Mouse (Mus musculus): ENCODE data around the gene Rnf168. TPM values are rescaled to one million over a fixed set of nuclear protein-coding genes. Genes with fewer than 3 reads are reported as not detected.

The Rnf168 gene
- total RNA-seq, 1 experiment = 21.3 TPM

DNA sequence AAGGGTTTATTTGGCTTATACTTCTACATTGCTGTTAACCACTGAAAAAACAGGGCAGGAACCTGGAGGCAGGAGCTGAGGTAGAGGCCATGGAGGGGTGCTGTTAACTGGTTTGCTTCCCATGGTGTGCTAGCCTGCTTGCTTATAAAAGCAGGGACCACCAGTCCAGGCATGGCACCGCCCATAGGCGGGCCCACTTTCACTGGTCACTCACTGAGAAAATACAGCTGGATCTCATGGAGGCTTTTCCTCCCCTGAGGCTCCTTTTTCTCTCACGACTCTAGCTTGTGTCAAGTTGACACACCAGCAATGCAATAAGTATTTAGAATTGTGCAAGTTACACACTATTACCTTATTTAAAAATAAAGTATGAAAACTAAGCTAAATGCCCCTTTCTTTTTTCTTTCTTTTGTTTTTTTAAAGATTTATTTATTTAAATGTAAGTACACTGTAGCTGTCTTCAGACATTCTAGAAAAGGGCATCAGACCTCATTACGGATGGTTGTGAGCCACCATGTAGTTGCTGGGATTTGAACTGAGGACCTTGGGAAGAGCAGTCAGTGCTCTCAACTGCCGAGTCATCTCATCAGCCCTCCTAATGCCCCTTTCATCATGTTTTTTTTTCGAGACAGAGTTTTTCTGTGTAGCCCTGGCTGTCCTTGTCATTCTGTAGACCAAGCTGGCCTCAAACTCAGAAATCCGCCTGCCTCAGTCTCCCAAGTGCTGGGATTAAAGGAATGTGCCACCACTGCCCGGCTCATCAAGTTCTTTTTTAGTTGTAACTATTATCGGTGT lies 53.8 kb downstream of the Rnf168 start:
- H3K4me3 ChIP-seq (ENCODE audit: insufficient read depth in 1 of 2, low read depth in 1 of 2, low read length in 2 of 2, poor library complexity in 1 of 2, severe bottlenecking in 1 of 2) = peak overlapping the region; percentile 29 to 98; a peak in 3 of 4 replicates
- in situ Hi-C loops (cut with MboI; ENCODE audit: low sequenced_read_pairs in 2 of 2, unreplicated experiment in 2 of 2) = no loop called here
- no peak for TF ChIP-seq ZC3H11A (IDR thresholded peaks at IDR 0.05; ENCODE audit: borderline replicate concordance, low read depth, low read length)
- H3K9me3 ChIP-seq (ENCODE audit: control insufficient read depth, insufficient read depth, low read depth, low read length) = no peaks in the 10 kb centered on the region
- no peak overlapping the region for H3K27ac ChIP-seq (ENCODE audit: insufficient read depth, low read depth, low read length, poor library complexity, severe bottlenecking)
- DNase-seq (ENCODE audit: low read depth, low spot score) = no peak
- peaks cover 5 to 16% of the 10 kb centered on the region in 2 experiments for H3K4me1 ChIP-seq (ENCODE audit: control insufficient read depth in 2 of 2, insufficient read depth in 2 of 2, low read length in 2 of 2, poor library complexity in 1 of 2)
- peak overlapping the region; percentile 49; the same call in 1 of the 2 replicates for H3K9ac ChIP-seq (ENCODE audit: insufficient read depth, low read depth, low read length, poor library complexity, severe bottlenecking)
- H3K36me3 ChIP-seq (ENCODE audit: control insufficient read depth, insufficient read depth, low read length, poor library complexity, severe bottlenecking) = no peaks in the 10 kb centered on the region

DNA sequence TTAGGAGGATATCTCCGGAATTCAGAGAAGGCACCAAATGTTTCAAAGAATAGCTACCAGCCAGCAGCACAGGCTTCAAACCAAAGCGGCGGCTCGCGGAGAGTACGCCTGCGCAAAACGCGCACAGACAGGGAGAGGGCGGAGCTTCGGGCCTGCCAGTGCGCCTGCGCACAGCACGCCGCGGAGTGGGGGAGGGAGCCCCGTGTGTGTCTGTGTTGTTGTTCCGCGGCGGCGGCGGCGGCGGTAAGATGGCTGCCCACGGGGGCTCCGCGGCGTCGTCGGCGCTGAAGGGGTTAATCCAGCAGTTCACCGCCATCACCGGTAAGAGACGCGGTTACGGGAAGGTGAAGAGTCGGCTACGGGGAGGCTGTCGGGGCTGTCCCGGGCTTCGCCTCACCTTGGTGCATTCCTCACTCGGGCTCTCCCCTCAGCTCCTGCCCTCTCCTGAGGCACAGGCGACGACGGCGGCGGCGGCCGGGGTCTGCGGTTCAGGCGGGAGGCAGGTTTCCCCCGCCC lies 54.8 kb downstream of the Rnf168 start, which contains the start of gene Ubxn7:
Gene Ubxn7, plus strand, starts transcription at position 218 of the 516 bp plus-strand sequence.
- Histone ChIP-seq H3K4me3 (ENCODE audit: insufficient read depth in 1 of 2, low read depth in 1 of 2, low read length in 2 of 2, poor library complexity in 1 of 2, severe bottlenecking in 1 of 2) (peak within 1 kb of the TSS; percentile 98 to 99), H3K4me1 (ENCODE audit: control insufficient read depth in 2 of 2, insufficient read depth in 2 of 2, low read length in 2 of 2, poor library complexity in 1 of 2) (peaks cover 2 to 17% of the 10 kb centered on the region in 2 experiments; a peak in 3 of 4 replicates), H3K27ac (ENCODE audit: insufficient read depth, low read depth, low read length, poor library complexity, severe bottlenecking) (peak within 1 kb of the TSS; percentile 91), H3K36me3 (ENCODE audit: control insufficient read depth, insufficient read depth, low read length, poor library complexity, severe bottlenecking) (no peaks in the 10 kb centered on the region), H3K9me3 (ENCODE audit: control insufficient read depth, insufficient read depth, low read depth, low read length) (no peaks in the 10 kb centered on the region), H3K9ac (ENCODE audit: insufficient read depth, low read depth, low read length, poor library complexity, severe bottlenecking) (peak within 1 kb of the TSS; percentile 98)
- DNase-seq (ENCODE audit: low read depth, low spot score) = peak; percentile 92
- in situ Hi-C loops (cut with MboI; ENCODE audit: low sequenced_read_pairs in 2 of 2, unreplicated experiment in 2 of 2) = no loop called here
- TF ChIP-seq MAFK (IDR thresholded peaks at IDR 0.05; ENCODE audit: insufficient read depth, low read depth, low read length) (no peak), HCFC1 (IDR thresholded peaks at IDR 0.05; ENCODE audit: borderline replicate concordance, insufficient read depth, low read length) (peak; percentile 70; the same call in 1 of the 2 replicates)

GRCm38 (mm10) chr16:32332556-32333511 lies 55.6 kb downstream of the Rnf168 start:
- no peak for TF ChIP-seq ZNF384 (IDR thresholded peaks at IDR 0.05; ENCODE audit: low read depth, low read length)
- no peak for TF ChIP-seq HCFC1 (IDR thresholded peaks at IDR 0.05; ENCODE audit: borderline replicate concordance, insufficient read depth, low read length)
- TF ChIP-seq CHD2 (IDR thresholded peaks at IDR 0.05; ENCODE audit: low read depth, low read length) = no peak
- TF ChIP-seq MAFK (IDR thresholded peaks at IDR 0.05; ENCODE audit: insufficient read depth, low read depth, low read length) = no peak
- no peak for TF ChIP-seq ZC3H11A (IDR thresholded peaks at IDR 0.05; ENCODE audit: borderline replicate concordance, low read depth, low read length)
- H3K9me3 ChIP-seq (ENCODE audit: control insufficient read depth, insufficient read depth, low read depth, low read length) = no peaks in the 10 kb centered on the region
- in situ Hi-C loops (cut with MboI; ENCODE audit: low sequenced_read_pairs in 2 of 2, unreplicated experiment in 2 of 2) = no loop called here
- no peaks in the 10 kb centered on the region for H3K36me3 ChIP-seq (ENCODE audit: control insufficient read depth, insufficient read depth, low read length, poor library complexity, severe bottlenecking)
- peak overlapping the region; percentile 91 for H3K27ac ChIP-seq (ENCODE audit: insufficient read depth, low read depth, low read length, poor library complexity, severe bottlenecking)
- H3K9ac ChIP-seq (ENCODE audit: insufficient read depth, low read depth, low read length, poor library complexity, severe bottlenecking) = peak overlapping the region; percentile 98
- H3K4me3 ChIP-seq (ENCODE audit: insufficient read depth in 1 of 2, low read depth in 1 of 2, low read length in 2 of 2, poor library complexity in 1 of 2, severe bottlenecking in 1 of 2) = peak overlapping the region; percentile 98 to 99
- DNase-seq (ENCODE audit: low read depth, low spot score) = no peak
- H3K4me1 ChIP-seq (ENCODE audit: control insufficient read depth in 2 of 2, insufficient read depth in 2 of 2, low read length in 2 of 2, poor library complexity in 1 of 2) = peaks cover 2 to 17% of the 10 kb centered on the region in 2 experiments; a peak in 3 of 4 replicates

DNA sequence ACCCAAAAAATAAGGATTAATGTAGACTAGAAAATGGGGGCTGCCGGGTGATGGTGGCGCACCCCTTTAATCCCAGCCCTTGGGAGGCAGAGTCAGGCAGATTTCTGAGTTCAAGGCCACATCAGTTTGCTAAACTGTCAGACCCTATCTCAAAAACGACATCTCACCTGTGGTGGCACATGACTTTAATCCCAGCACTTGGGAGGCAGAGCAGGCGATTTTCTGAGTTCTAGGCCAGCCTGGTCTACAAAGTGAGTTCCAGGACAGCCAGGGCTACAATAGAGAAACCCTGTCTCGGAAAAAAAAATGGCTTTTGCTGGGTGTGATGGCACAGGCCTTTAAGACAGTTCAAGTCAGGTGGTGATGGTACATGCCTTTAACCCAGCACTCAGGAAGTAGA lies 57.9 kb downstream of the Rnf168 start:
- H3K4me3 ChIP-seq (ENCODE audit: insufficient read depth in 1 of 2, low read depth in 1 of 2, low read length in 2 of 2, poor library complexity in 1 of 2, severe bottlenecking in 1 of 2) = no peak overlapping the region
- TF ChIP-seq HCFC1 (IDR thresholded peaks at IDR 0.05; ENCODE audit: borderline replicate concordance, insufficient read depth, low read length) (no peak), ZC3H11A (IDR thresholded peaks at IDR 0.05; ENCODE audit: borderline replicate concordance, low read depth, low read length) (no peak), MAFK (IDR thresholded peaks at IDR 0.05; ENCODE audit: insufficient read depth, low read depth, low read length) (no peak), ZNF384 (IDR thresholded peaks at IDR 0.05; ENCODE audit: low read depth, low read length) (no peak), CHD2 (IDR thresholded peaks at IDR 0.05; ENCODE audit: low read depth, low read length) (no peak)

More for the DNA sequence above, 57.9 kb downstream of the Rnf168 start:
- peaks cover 2 to 17% of the 10 kb centered on the region in 2 experiments; a peak in 3 of 4 replicates for H3K4me1 ChIP-seq (ENCODE audit: control insufficient read depth in 2 of 2, insufficient read depth in 2 of 2, low read length in 2 of 2, poor library complexity in 1 of 2)
- H3K36me3 ChIP-seq (ENCODE audit: control insufficient read depth, insufficient read depth, low read length, poor library complexity, severe bottlenecking) = no peaks in the 10 kb centered on the region
- in situ Hi-C loops (cut with MboI; ENCODE audit: low sequenced_read_pairs in 2 of 2, unreplicated experiment in 2 of 2) = no loop called here
- no peaks in the 10 kb centered on the region for H3K9me3 ChIP-seq (ENCODE audit: control insufficient read depth, insufficient read depth, low read depth, low read length)
- no peak overlapping the region for H3K27ac ChIP-seq (ENCODE audit: insufficient read depth, low read depth, low read length, poor library complexity, severe bottlenecking)
- DNase-seq (ENCODE audit: low read depth, low spot score) = no peak
- H3K9ac ChIP-seq (ENCODE audit: insufficient read depth, low read depth, low read length, poor library complexity, severe bottlenecking) = no peak overlapping the region

Measured in ES-E14 (cell line).